Mouse (Mus musculus): Measurements from ENCODE around the gene Olfr522. TPM values are rescaled to one million over a fixed set of nuclear protein-coding genes. Genes with fewer than 3 reads are reported as not detected.

The Olfr522 gene
- total and polyA plus RNA-seq, 3 experiments, result not detected

GRCm38 (mm10) chr7:140126022-140126350, 38.6 kb downstream of the Olfr522 start:
- Histone ChIP-seq H3K9ac (ENCODE audit: insufficient read depth, low read depth) (peak overlapping the region; percentile 89), H3K27ac (ENCODE audit: insufficient read depth, low read depth) (no peak overlapping the region), H3K79me2 (replicated peaks; ENCODE audit: control insufficient read depth, extremely low read depth, insufficient read depth, poor library complexity, severe bottlenecking) (peaks cover 3% of the 10 kb centered on the region), H3K4me3 (replicated peaks in 1 of 3; ENCODE audit: low read depth in 2 of 3, low read length in 2 of 3, poor library complexity in 1 of 3) (peak overlapping the region; percentile 47 to 90 (median 84)), H3K9me3 (replicated peaks; ENCODE audit: low read length) (no peaks in the 10 kb centered on the region), H3K4me1 (ENCODE audit: control insufficient read depth in 1 of 2, insufficient read depth in 2 of 2) (peaks cover 17 to 71% of the 10 kb centered on the region in 2 experiments), H3K27me3 (replicated peaks) (no peaks in the 10 kb centered on the region), H3K36me3 (replicated peaks in 1 of 2; ENCODE audit: control insufficient read depth in 1 of 2, insufficient read depth in 1 of 2, low read length in 1 of 2) (peaks cover 15 to 25% of the 10 kb centered on the region in 2 experiments), H3K4me2 (ENCODE audit: insufficient read depth, low read depth, poor library complexity, severe bottlenecking) (peak overlapping the region; percentile 86)
- no peak for DNase-seq (ENCODE audit: extremely low read depth)
- dilution Hi-C loops (cut with MboI; ENCODE audit: extremely low pct_ligation_motif_present, extremely low pct_unique_long_range_greater_than_20kb, low sequenced_read_pairs), result no loop called here
- in situ Hi-C loops (cut with MboI; ENCODE audit: low pct_ligation_motif_present, low pct_unique_long_range_greater_than_20kb, low sequenced_read_pairs), result no loop called here
- TF ChIP-seq CTCF (conservative IDR thresholded peaks at IDR 0.05 in 1 of 2, IDR thresholded peaks at IDR 0.05 in 1 of 2; ENCODE audit: low read depth in 2 of 2, low read length in 2 of 2) (no peak), MAZ (IDR thresholded peaks at IDR 0.05; ENCODE audit: low read depth, low read length) (no peak), USF1 (IDR thresholded peaks at IDR 0.05; ENCODE audit: low read depth, low read length) (no peak), KAT2A (IDR thresholded peaks at IDR 0.05; ENCODE audit: insufficient replicate concordance, low read length) (no peak), JUND (conservative IDR thresholded peaks at IDR 0.05; ENCODE audit: low read depth, low read length) (no peak), MEF2A (IDR thresholded peaks at IDR 0.05; ENCODE audit: borderline replicate concordance, low read depth, low read length) (no peak), ETS1 (conservative IDR thresholded peaks at IDR 0.05; ENCODE audit: low read depth, low read length) (no peak), NELFE (IDR thresholded peaks at IDR 0.05; ENCODE audit: low read depth, low read length) (no peak)

DNA sequence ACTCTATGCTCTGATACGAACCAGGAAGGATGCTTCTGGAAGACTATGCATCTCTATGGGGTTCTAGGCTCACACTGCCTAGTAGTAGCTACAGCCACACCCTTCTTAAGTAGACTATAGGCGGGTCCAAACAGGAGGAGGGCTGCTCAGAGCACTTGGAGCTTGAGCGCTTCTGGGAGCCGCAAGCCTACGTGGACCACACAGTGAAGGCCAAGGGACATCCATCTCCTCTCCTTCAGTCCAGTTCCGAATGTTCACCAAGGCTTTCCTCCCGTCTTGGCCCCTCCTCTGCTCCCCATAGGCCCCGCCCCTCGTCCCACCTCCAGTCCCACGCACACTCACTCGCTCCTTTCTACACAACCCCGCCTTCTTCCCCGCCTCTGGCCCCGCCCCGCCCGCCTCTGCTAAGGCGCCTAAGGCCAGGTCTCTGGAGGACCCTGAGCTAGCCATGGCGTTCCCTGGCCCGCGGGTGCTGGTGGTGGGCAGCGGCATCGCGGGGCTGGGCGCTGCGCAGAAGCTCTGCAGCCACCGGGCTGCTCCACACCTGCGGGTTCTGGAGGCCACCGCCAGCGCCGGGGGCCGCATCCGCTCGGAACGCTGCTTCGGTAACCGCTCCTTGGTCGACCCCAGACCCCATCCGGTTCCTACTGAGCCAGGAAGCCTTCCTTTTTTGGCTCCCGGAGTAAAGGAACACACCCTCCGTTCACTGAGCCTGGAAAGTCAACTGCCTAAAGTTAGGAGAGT, 39.1 kb downstream of the Olfr522 start:
- Histone ChIP-seq H3K9me3 (replicated peaks; ENCODE audit: low read length) (no peaks in the 10 kb centered on the region), H3K4me3 (replicated peaks in 1 of 3; ENCODE audit: low read depth in 2 of 3, low read length in 2 of 3, poor library complexity in 1 of 3) (peak overlapping the region; percentile 47 to 90 (median 84)), H3K4me1 (ENCODE audit: control insufficient read depth in 1 of 2, insufficient read depth in 2 of 2) (peaks cover 20 to 75% of the 10 kb centered on the region in 2 experiments), H3K9ac (ENCODE audit: insufficient read depth, low read depth) (peak overlapping the region; percentile 89), H3K4me2 (ENCODE audit: insufficient read depth, low read depth, poor library complexity, severe bottlenecking) (peak overlapping the region; percentile 86), H3K36me3 (replicated peaks in 1 of 2; ENCODE audit: control insufficient read depth in 1 of 2, insufficient read depth in 1 of 2, low read length in 1 of 2) (peaks cover 13 to 21% of the 10 kb centered on the region in 2 experiments), H3K27me3 (replicated peaks) (no peaks in the 10 kb centered on the region), H3K79me2 (replicated peaks; ENCODE audit: control insufficient read depth, extremely low read depth, insufficient read depth, poor library complexity, severe bottlenecking) (peaks cover 3% of the 10 kb centered on the region), H3K27ac (ENCODE audit: insufficient read depth, low read depth) (peak overlapping the region; percentile 93)
- DNase-seq (ENCODE audit: extremely low read depth), result peak; percentile 96
- dilution Hi-C loops (cut with MboI; ENCODE audit: extremely low pct_ligation_motif_present, extremely low pct_unique_long_range_greater_than_20kb, low sequenced_read_pairs) (no loop called here), in situ Hi-C loops (cut with MboI; ENCODE audit: low pct_ligation_motif_present, low pct_unique_long_range_greater_than_20kb, low sequenced_read_pairs) (no loop called here)
- TF ChIP-seq MEF2A (IDR thresholded peaks at IDR 0.05; ENCODE audit: borderline replicate concordance, low read depth, low read length) (peak; percentile 18), CHD1 (IDR thresholded peaks at IDR 0.05; ENCODE audit: low read depth, low read length) (no peak), ZC3H11A (IDR thresholded peaks at IDR 0.05; ENCODE audit: low read depth, low read length) (no peak), PAX5 (IDR thresholded peaks at IDR 0.05; ENCODE audit: low read length) (no peak), BHLHE40 (IDR thresholded peaks at IDR 0.05; ENCODE audit: low read depth, low read length) (no peak), NELFE (IDR thresholded peaks at IDR 0.05; ENCODE audit: low read depth, low read length) (0 out of 2 replicates have a peak, but pooled peaks have one; percentile 10), RCOR1 (conservative IDR thresholded peaks at IDR 0.05; ENCODE audit: low read depth, low read length) (no peak), MAX (IDR thresholded peaks at IDR 0.05; ENCODE audit: low read length) (peak; percentile 13; the same call in 1 of the 2 replicates), ETS1 (conservative IDR thresholded peaks at IDR 0.05; ENCODE audit: low read depth, low read length) (no peak), MAZ (IDR thresholded peaks at IDR 0.05; ENCODE audit: low read depth, low read length) (peak; percentile 24; the same call in 1 of the 2 replicates), CHD2 (IDR thresholded peaks at IDR 0.05; ENCODE audit: low read length) (no peak), POLR2A (IDR thresholded peaks at IDR 0.05; ENCODE audit: low read depth, low read length) (peak; percentile 71), MAFK (IDR thresholded peaks at IDR 0.05; ENCODE audit: insufficient replicate concordance, low read length) (no peak), UBTF (IDR thresholded peaks at IDR 0.05; ENCODE audit: low read depth, low read length) (no peak), CTCF (conservative IDR thresholded peaks at IDR 0.05 in 1 of 2, IDR thresholded peaks at IDR 0.05 in 1 of 2; ENCODE audit: low read depth in 2 of 2, low read length in 2 of 2) (no peak), MXI1 (IDR thresholded peaks at IDR 0.05; ENCODE audit: low read depth, low read length) (no peak), USF2 (conservative IDR thresholded peaks at IDR 0.05; ENCODE audit: low read depth, low read length) (no peak), MYC (IDR thresholded peaks at IDR 0.05; ENCODE audit: low read depth, low read length) (no peak), RAD21 (IDR thresholded peaks at IDR 0.05; ENCODE audit: low read depth, low read length) (no peak), E2F4 (IDR thresholded peaks at IDR 0.05; ENCODE audit: insufficient replicate concordance, low read depth, low read length) (no peak), GABPA (IDR thresholded peaks at IDR 0.05; ENCODE audit: insufficient replicate concordance, low read depth, low read length) (no peak), KAT2A (IDR thresholded peaks at IDR 0.05; ENCODE audit: insufficient replicate concordance, low read length) (no peak), ZNF384 (IDR thresholded peaks at IDR 0.05; ENCODE audit: low read depth, low read length) (no peak), NRF1 (IDR thresholded peaks at IDR 0.05; ENCODE audit: low read depth, low read length) (peak; percentile 78), ELF1 (IDR thresholded peaks at IDR 0.05; ENCODE audit: low read depth, low read length) (peak; percentile 57), IRF4 (IDR thresholded peaks at IDR 0.05; ENCODE audit: low read depth, low read length) (no peak; the same call in 1 of the 2 replicates), JUND (conservative IDR thresholded peaks at IDR 0.05; ENCODE audit: low read depth, low read length) (no peak), POLR2AphosphoS2 (IDR thresholded peaks at IDR 0.05; ENCODE audit: low read depth, low read length) (peak; percentile 39; the same call in 1 of the 2 replicates), ZMIZ1 (IDR thresholded peaks at IDR 0.05; ENCODE audit: low read depth, low read length) (peak; percentile 75; the same call in 1 of the 2 replicates)

Measured in CH12.LX (cell line).